Comparison of ENCODE assay signal across 7 mouse cellular contexts in genomic region chr16:13437770-13438372, GRCm38 (mm10).
A peak's percentile ranks its signal among the peaks of the same experiment; 100 is the strongest.
DNase-seq lines count a peak whose midpoint lies in the region; ATAC-seq lines count a peak whose summit lies in the region.

No protein-coding gene starts in this region.

- H3K36me3 ChIP-seq in forebrain, embryonic 14.5 days (ENCODE audit: control insufficient read depth, insufficient read depth, low read length), result no peaks in the 10 kb centered on the region
- no peaks in the 10 kb centered on the region for H3K36me3 ChIP-seq in hindbrain, embryonic 12.5 days

- peak overlapping the region; percentile 55 for H3K4me3 ChIP-seq in forebrain, embryonic 14.5 days (ENCODE audit: low read depth, low read length)
- H3K4me3 ChIP-seq in hindbrain, embryonic 12.5 days, result peak overlapping the region; percentile 57

- no peaks in the 10 kb centered on the region for H3K9me3 ChIP-seq in forebrain, embryonic 14.5 days (replicated peaks; ENCODE audit: control insufficient read depth, low read length)
- no peaks in the 10 kb centered on the region for H3K9me3 ChIP-seq in hindbrain, embryonic 12.5 days (replicated peaks)

- peak; percentile 36 for ATAC-seq in forebrain, embryonic 14.5 days
- peak; percentile 60 for ATAC-seq in hindbrain, embryonic 12.5 days (ENCODE audit: low FRiP score)
- ATAC-seq in megakaryocyte progenitor cell, adult 5-6 weeks (replicated peaks; ENCODE audit: poor library complexity), result peak; percentile 65

- no peaks in the 10 kb centered on the region for H3K4me1 ChIP-seq in forebrain, embryonic 14.5 days (ENCODE audit: control insufficient read depth, insufficient read depth, low read length)
- peaks cover 4% of the 10 kb centered on the region for H3K4me1 ChIP-seq in hindbrain, embryonic 12.5 days

- intact Hi-C loops in left cerebral cortex, postnatal 36 days (cut with DNase I), result no loop called here

- H3K27me3 ChIP-seq in forebrain, embryonic 14.5 days (replicated peaks; ENCODE audit: control insufficient read depth, insufficient read depth, low read length), result no peaks in the 10 kb centered on the region
- no peaks in the 10 kb centered on the region for H3K27me3 ChIP-seq in hindbrain, embryonic 12.5 days

- WGBS in forebrain, embryonic 14.5 days, result under 1% methylated on average over 24 of the region's 24 CpGs
- WGBS in hindbrain, embryonic 12.5 days, result 1% methylated on average over 24 of the region's 24 CpGs

- peak; percentile 31 for DNase-seq in T-cell, adult 2 months (ENCODE audit: low spot score)
- DNase-seq in cerebellum, adult 11-12 months, result peak; percentile 77
- peak; percentile 72 for DNase-seq in forebrain, embryonic 14.5 days (ENCODE audit: low spot score)
- peak; percentile 58 to 60 for DNase-seq in left cerebral cortex, postnatal 36 days (ENCODE audit: low spot score in 2 of 2)
- DNase-seq in right cerebral cortex, postnatal 25 days, result peak; percentile 38

- 0 out of 2 replicates have a peak overlapping the region, but pooled peaks have one; percentile 27 for H3K27ac ChIP-seq in forebrain, embryonic 14.5 days (ENCODE audit: low read depth, low read length)
- H3K27ac ChIP-seq in hindbrain, embryonic 12.5 days, result no peak overlapping the region

- peak overlapping the region; percentile 63 for H3K9ac ChIP-seq in forebrain, embryonic 14.5 days (ENCODE audit: low read length)
- H3K9ac ChIP-seq in hindbrain, embryonic 12.5 days, result peak overlapping the region; percentile 61

- peak overlapping the region; percentile 74 for H3K4me2 ChIP-seq in forebrain, embryonic 14.5 days (ENCODE audit: low read length)
- H3K4me2 ChIP-seq in hindbrain, embryonic 12.5 days (replicated peaks), result peak overlapping the region; percentile 69
